Mouse (Mus musculus) c-Kit-positive CD71-negative TER-119-negative erythroid progenitor cells, embryonic 14.5 days (primary cell): ENCODE measurements around the gene Nr3c2.

Experiments used
- DNase-seq: peaks from one replicate; pipeline ENCODE4 v3.0.0-alpha.2; 2013; ENCODE audit warnings: low read depth

Gene Nr3c2

GRCm38 (mm10) chr8:77250094-77250493 is 350.9 kb downstream of the Nr3c2 start:
- no peak for DNase-seq

- DNase-seq, result no peak
Observed at GRCm38 (mm10) chr8:77251134-77251533, 351.9 kb downstream of the Nr3c2 start.

GRCm38 (mm10) chr8:77254466-77254865 is 355.2 kb downstream of the Nr3c2 start:
- no peak for DNase-seq

GRCm38 (mm10) chr8:77256450-77257084 is 357.3 kb downstream of the Nr3c2 start:
- no peak for DNase-seq

- DNase-seq, result no peak
Observed at GRCm38 (mm10) chr8:77257085-77257451, 357.8 kb downstream of the Nr3c2 start.

GRCm38 (mm10) chr8:77261215-77261614 is 362.0 kb downstream of the Nr3c2 start:
- no peak for DNase-seq

- DNase-seq, result no peak
Observed at GRCm38 (mm10) chr8:77262216-77263009, 363.2 kb downstream of the Nr3c2 start.

- no peak for DNase-seq
Observed at GRCm38 (mm10) chr8:77267941-77268405, 368.7 kb downstream of the Nr3c2 start.

GRCm38 (mm10) chr8:77272136-77272535 is 372.9 kb downstream of the Nr3c2 start:
- DNase-seq, result no peak

GRCm38 (mm10) chr8:77275571-77275970 is 376.3 kb downstream of the Nr3c2 start:
- DNase-seq, result no peak

GRCm38 (mm10) chr8:77276827-77277226 is 377.6 kb downstream of the Nr3c2 start:
- no peak for DNase-seq

GRCm38 (mm10) chr8:77278246-77278645 is 379.0 kb downstream of the Nr3c2 start:
- no peak for DNase-seq

- no peak for DNase-seq
Observed at GRCm38 (mm10) chr8:77279977-77280376, 380.7 kb downstream of the Nr3c2 start.

- no peak for DNase-seq
Observed at GRCm38 (mm10) chr8:77282605-77283236, 383.5 kb downstream of the Nr3c2 start.

- no peak for DNase-seq
Observed at GRCm38 (mm10) chr8:77284473-77284872, 385.2 kb downstream of the Nr3c2 start.

GRCm38 (mm10) chr8:77288065-77288464 is 388.8 kb downstream of the Nr3c2 start:
- DNase-seq, result no peak

GRCm38 (mm10) chr8:77288492-77288891 is 389.2 kb downstream of the Nr3c2 start:
- DNase-seq, result no peak

GRCm38 (mm10) chr8:77292120-77292519 is 392.9 kb downstream of the Nr3c2 start:
- DNase-seq, result no peak

GRCm38 (mm10) chr8:77292649-77293048 is 393.4 kb downstream of the Nr3c2 start:
- DNase-seq, result no peak

- DNase-seq, result no peak
Observed at GRCm38 (mm10) chr8:77294599-77294998, 395.4 kb downstream of the Nr3c2 start.
